Mouse (Mus musculus): ENCODE measurements at regions not wholly inside any gene's neighbourhood (a gene's known extent, or its start where the extent isn't known, plus 50 kb on each side); places are given as distances from the start of the nearest gene placed in this dataset.
A peak's percentile ranks its signal among the peaks of the same experiment; 100 is the strongest.

DNA sequence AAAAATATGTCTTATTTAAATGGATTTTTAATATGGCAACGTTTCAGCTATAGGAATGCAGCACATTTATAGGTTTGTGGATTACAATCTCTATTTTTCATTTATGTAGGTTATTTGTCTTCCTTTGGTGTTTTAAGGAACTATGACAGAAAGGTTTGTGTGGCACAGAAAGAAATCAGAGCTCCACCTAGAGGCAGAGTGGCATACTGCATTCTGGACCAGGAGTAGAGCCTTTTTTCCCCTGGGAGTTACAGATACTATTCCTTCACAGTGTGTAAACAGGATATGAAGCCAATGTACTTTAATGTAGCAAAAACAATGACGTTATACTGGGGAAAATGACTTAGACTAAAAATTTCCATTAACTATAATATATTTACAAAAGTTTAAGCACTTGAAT, 94.9 kb upstream of the St8sia4 start:
- DNase-seq (ENCODE audit: low read depth), result peak; percentile 72

DNA sequence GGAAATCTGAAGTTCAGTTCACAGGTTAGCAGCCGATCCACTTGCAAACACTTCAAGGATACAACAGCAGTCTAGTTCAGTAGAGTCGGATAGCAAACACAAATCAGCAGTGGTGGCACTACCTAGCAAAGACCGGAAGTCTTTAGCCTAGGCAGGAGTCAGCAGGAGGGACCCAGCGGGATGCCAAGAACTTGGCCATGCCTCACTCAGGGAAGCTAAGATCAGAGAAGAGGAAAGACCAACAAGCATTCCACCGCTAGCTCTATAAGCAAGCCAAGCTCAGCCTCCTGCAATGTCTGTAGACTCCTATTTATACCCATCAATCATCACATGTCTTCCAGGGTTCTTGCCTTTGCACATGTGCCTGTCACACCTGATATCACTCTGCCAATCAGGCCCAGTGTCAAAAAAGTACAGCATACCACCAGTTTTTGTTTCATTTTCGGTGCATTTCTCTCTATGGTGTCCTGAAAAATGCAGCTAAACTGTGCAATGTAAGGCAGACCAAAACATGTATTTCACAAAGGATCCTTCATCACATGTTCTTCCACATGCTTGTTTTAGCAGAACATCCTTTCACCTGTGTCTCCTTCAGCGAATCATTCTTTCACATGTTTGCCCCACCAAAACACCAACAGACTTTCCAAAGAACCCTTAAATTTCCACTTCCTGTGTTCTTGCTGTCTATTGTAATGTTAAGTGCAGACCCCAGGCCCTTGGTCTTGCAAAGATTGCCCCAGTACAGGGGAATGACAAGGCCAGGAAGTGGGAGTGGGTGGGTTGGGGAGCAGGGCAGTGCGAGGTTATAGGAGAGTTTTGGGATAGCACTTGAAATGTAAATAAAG, 86.9 kb upstream of the St8sia4 start:
- no peak for DNase-seq (ENCODE audit: low read depth)

DNA sequence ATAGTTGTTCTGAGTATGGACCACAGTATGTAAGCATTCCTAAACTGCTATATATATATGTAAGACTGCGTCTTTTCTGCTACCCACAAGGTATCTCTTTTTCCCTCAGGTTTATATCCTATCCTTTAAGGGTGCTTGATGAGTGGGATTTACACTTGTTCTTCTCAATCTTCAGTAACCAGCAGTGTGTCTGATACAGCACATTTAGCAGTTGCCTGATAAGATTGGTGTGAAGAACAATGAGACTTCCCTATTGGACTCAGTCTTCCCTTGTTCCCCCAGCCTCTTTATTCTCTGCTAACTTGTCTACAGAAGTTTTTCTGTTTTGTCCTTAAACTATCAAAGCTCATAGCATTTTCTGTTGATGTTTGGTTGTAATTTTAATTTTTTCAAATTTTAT, 86.1 kb upstream of the St8sia4 start:
- no peak for DNase-seq (ENCODE audit: low read depth)

DNA sequence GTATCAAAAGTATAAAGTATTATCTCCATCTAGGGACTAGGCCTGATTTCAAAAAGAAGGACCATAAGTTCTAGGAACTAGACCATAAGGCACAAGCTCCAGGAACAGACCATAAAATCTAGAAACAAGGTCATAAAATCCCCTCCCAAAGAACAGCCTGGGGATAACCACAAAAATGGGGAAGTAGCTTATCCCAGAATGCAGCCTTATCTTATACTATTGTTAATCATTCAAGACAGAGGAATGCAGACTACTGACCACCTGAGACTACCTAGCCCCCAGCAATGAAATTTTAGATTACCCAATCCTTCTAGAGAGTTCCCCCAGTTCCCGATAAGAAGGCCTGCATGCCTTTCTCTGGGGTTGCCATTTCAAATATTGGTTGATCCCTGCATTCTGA, 81.6 kb upstream of the St8sia4 start:
- peak; percentile 77 for DNase-seq (ENCODE audit: low read depth)

DNA sequence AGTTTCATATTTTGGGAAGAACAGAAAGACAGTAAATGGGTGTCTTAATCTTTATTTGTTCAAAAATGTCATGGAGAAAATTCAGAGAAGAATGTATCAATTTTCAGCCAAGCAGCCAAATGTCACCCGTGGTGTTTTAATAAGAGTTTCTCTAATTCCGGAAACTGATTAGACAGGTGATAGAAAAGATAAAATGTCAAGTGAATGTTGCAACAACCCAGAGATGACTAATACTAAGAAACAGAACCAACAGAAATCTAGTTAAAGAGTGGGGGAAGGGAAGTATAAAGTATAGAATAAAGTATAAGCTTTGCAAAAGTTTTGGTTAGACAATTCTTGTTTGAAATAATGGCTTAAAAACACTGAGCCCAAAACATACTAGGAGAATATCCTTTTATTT, 79.9 kb upstream of the St8sia4 start:
- DNase-seq (ENCODE audit: low read depth), result peak; percentile 95

DNA sequence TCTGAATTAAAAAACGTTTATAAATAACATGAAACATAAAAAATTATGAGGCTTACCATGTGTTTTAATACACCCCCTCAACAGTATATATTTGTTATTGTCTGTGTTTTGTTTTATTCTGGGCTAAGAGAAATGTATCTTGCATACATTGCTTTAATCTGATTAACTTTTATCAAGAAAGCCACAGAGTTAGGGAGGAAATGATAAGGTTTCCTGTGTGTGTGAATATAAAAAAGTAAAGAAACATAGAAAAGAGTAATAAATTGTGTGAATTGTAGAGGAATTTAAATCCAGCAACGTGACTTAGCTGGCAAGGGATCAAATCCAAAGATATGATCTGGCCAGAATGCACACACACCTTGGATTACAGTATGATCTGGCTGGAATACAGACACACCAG, 77.1 kb upstream of the St8sia4 start:
- peak; percentile 79 for DNase-seq (ENCODE audit: low read depth)

DNA sequence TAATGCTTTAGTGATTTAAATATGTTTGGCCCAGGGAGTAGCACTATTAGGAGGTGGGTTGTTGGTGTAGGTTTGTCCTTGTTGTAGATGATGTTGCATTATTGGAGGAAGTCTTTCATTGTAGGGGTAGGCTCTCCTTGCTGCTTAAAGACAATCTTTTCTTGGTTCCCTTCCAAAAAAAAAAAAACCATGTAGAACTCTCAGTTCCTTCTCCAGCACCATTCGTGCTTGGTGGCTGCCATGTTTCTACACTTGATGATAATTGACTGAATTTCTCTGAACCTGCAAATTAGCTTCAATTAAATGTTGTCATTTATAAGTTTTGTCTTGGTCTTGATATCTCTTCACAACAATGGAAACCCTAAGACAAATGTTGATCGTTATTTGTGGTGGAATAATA, 76.0 kb upstream of the St8sia4 start:
- DNase-seq (ENCODE audit: low read depth), result peak; percentile 29

DNA sequence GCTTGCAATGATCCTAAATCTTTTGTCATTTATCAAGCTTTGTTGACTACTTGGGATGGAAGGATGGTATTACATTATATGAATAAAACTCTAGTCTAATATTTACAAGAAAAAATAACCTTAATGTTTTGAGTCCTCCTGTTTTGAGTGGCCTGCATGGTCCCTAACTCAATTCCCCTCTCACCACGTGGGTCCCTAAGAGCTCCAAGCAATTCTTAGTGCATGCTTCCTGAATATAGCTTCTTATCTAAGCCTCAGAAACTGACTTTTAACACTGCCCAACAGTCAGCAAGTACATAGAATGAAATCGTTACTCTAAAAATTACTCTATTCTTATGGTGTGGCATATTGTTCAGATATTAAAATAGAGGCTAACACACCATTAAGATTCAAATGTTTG, 52.1 kb upstream of the St8sia4 start:
- no peak for DNase-seq (ENCODE audit: low read depth)

DNA sequence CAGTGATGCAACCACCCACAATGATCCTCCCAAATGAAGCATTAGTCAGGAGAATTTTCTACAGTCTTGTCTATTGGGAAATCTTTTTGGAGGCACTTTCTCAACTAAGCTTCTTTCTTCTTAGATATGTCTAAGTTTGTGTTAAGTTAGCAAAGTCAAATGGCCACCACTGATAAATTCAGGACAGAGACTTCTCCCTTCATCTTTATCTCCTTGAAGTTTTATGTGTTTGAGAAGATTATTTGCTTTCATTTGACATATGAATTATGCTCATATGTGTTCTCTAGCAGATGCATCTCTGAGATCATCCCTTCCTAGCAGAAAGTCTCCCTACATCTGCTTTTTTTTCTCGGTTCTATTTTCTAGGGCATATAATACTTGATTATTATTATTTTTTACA, 51.4 kb upstream of the St8sia4 start:
- peak; percentile 24 for DNase-seq (ENCODE audit: low read depth)
